Mouse (Mus musculus) neural tube, embryonic 12.5 days (tissue): ENCODE data around the gene Add1. TPM values are rescaled to one million over a fixed set of nuclear protein-coding genes. Genes with fewer than 3 reads are reported as not detected.

ENCODE experiments used
- ATAC-seq: fragments of 200-750 bp; cut with Nextera tagmentation; 2 replicates; pipeline ENCODE4 v1.8.0; 2017; ENCODE audit warnings: low read depth, mild to moderate bottlenecking, moderate TSS enrichment, moderate library complexity; ENCODE audit not compliant: low FRiP score
- H3K27ac ChIP-seq: fragments of 300-500 bp; sonication (generic); 2 replicates; pipeline ENCODE4 v1.5.1; 2016
- H3K27me3 ChIP-seq: fragments of 300-500 bp; sonication (generic); replicated peaks from 2 replicates; pipeline ENCODE4 v1.6.1; 2016; ENCODE audit warnings: mild to moderate bottlenecking
- H3K36me3 ChIP-seq: fragments of 300-500 bp; sonication (generic); 2 replicates; pipeline ENCODE4 v1.6.1; 2016; ENCODE audit warnings: mild to moderate bottlenecking
- H3K4me1 ChIP-seq: fragments of 300-500 bp; sonication (generic); 2 replicates; pipeline ENCODE4 v1.6.1; 2016
- H3K4me2 ChIP-seq: fragments of 300-500 bp; sonication (generic); replicated peaks from 2 replicates; pipeline ENCODE4 v1.6.1; 2016; ENCODE audit warnings: mild to moderate bottlenecking
- H3K4me3 ChIP-seq: fragments of 300-500 bp; sonication (generic); 2 replicates; pipeline ENCODE4 v1.5.1; 2016
- H3K9ac ChIP-seq: fragments of 300-500 bp; sonication (generic); 2 replicates; pipeline ENCODE4 v1.6.1; 2016; ENCODE audit warnings: mild to moderate bottlenecking
- H3K9me3 ChIP-seq: fragments of 300-500 bp; sonication (generic); 2 replicates; pipeline ENCODE4 v1.6.1; 2016; ENCODE audit warnings: mild to moderate bottlenecking
- WGBS: fragments of 180-500 bp; shearing (Covaris S2); methylation state at CpG from one replicate; pipeline ENCODE4 v1.1.7; 2016; 5-methylcytosine and 5-hydroxymethylcytosine counted together
- polyA plus RNA-seq: library from polyadenylated mRNA; unstranded; fragments of >200 nt; fragmentation: Nextera tagmentation; extraction: Ambion mirVana; gene quantifications from 2 replicates; pipeline ENCODE4 v1.2.1, GENCODE M21; 2016

The Add1 gene
- polyA plus RNA-seq, 1 experiment from 2014 or later = 218 TPM

- Histone ChIP-seq H3K4me2 (no peak overlapping the region), H3K4me3 (no peak overlapping the region), H3K27me3 (no peaks in the 10 kb centered on the region), H3K9me3 (no peaks in the 10 kb centered on the region), H3K4me1 (peaks cover 21% of the 10 kb centered on the region), H3K36me3 (peaks cover 75% of the 10 kb centered on the region), H3K27ac (no peak overlapping the region), H3K9ac (no peak overlapping the region)
- ATAC-seq = no peak
- 80% methylated on average over 4 of the region's 4 CpGs for WGBS
Measured at GRCm38 (mm10) chr5:34633641-34634040, 60.2 kb downstream of the Add1 start.

GRCm38 (mm10) chr5:34634746-34635400, 61.4 kb downstream of the Add1 start:
- no peak for ATAC-seq
- 90% methylated on average over 13 of the region's 13 CpGs for WGBS
- Histone ChIP-seq H3K36me3 (peaks cover 75% of the 10 kb centered on the region), H3K9me3 (no peaks in the 10 kb centered on the region), H3K27me3 (no peaks in the 10 kb centered on the region), H3K27ac (no peak overlapping the region), H3K4me1 (peaks cover 21% of the 10 kb centered on the region), H3K4me2 (no peak overlapping the region), H3K4me3 (no peak overlapping the region), H3K9ac (no peak overlapping the region)

DNA sequence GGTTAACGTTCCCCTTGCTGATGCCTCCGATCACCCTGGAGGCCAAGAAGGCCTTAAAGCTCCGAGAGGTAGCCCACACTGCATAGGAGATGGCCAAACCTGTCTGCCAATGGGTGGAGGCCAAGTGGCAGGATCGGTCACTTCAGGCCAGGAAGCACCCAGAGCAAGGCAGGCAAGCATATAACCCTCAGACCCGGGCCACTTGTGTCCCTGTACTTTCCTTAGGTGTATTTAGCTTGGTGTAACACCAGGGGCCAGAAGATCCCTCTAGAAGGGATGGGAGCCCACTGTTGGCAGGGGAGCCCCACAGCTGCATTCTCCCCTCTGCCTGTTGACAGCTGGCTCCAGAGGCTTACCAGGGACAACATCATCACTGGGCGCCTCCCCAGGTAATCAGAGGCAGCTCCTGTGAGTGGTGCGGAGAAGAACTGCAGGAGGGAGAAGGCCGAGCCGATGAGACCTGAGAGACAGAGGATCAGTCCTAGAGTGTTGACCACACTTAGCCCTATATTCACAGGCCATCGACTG, 62.3 kb downstream of the Add1 start:
- WGBS = 62% methylated on average over 10 of the region's 10 CpGs
- Histone ChIP-seq H3K4me1 (peaks cover 21% of the 10 kb centered on the region), H3K4me2 (peak overlapping the region; percentile 92), H3K27ac (no peak overlapping the region), H3K9me3 (no peaks in the 10 kb centered on the region), H3K27me3 (no peaks in the 10 kb centered on the region), H3K9ac (no peak overlapping the region; the same call in 1 of the 2 replicates), H3K4me3 (no peak overlapping the region), H3K36me3 (peaks cover 75% of the 10 kb centered on the region)
- no peak for ATAC-seq

DNA sequence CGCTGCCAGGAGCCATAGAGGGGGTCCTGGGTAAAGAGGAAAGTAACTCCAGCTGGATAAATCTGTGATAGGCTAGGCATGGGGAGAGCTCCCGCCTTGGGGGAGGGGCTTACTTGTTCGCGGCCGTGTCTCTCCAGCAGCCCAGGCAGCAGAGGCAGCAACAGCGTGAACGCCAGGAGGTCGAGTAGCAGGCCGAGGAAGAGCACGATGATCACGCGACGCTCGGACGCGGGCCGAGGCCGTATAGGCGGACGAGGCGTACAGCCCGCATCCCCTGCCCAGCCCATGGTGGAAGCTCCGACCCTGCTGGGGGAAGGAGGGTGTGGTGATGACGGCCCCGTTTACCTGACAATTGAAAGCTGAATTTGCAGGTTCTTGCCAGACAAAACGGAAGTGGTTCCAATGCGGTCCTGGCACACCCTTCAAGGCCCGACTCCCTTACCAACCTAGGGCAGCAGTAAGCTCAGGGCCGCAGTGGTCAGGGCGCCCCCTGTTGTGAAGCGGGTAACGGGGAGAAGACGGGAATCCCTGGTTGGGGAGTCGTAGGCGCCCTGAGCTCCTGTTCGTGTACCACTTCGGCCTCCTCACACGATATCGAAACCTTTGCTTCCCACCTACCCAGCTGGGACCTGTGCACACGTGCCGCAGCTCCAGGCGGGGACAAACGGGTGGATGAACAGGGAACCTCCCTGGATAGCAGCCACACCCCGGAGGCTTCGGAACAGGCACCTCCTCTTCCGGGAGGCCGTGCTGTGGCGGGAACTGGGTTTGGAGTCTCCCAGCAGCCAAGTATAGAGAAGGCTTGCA, 63.2 kb downstream of the Add1 start, which contains the start of gene Mfsd10:
TSS of gene Mfsd10 (minus strand) at position 732 of the 807 bp plus-strand sequence.
- H3K4me1 ChIP-seq = peaks cover 21% of the 10 kb centered on the region
- H3K4me2 ChIP-seq = peak within 1 kb of the TSS; percentile 92
- H3K4me3 ChIP-seq = peak within 1 kb of the TSS; percentile 55
- no peaks in the 10 kb centered on the region for H3K27me3 ChIP-seq
- WGBS = under 1% methylated on average over 48 of the region's 48 CpGs
- no peaks in the 10 kb centered on the region for H3K9me3 ChIP-seq
- peak within 1 kb of the TSS; percentile 55 for H3K27ac ChIP-seq
- peak; percentile 86 for ATAC-seq
- H3K36me3 ChIP-seq = peaks cover 75% of the 10 kb centered on the region
- peak within 1 kb of the TSS; percentile 61 for H3K9ac ChIP-seq

DNA sequence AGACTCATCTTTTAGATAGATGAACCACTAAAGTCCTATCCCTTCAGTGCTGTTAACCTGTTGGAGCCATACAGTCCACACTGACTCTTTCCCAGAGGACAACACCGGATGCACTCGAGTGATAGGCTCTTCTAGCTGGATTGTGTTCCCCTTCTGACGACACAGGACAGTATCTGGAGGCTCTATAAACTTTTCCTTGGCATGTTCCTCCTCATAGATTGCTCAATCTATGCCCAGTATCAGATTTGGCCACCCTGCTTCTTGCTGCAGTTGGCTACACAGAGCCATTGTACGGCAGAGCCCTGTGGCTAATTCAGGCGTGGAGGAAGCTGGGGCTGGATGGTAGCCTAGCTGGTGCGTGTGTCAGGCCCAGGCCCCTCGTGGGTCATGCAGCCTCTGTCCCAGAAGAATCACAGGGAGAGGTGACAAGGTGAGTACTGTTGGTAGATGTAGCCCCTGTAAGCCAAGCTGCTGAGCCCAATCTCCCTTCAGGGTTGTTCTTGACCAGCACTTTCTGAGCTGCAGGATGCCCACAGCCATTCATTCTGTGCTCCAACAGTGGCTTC, 64.2 kb downstream of the Add1 start:
- Histone ChIP-seq H3K9ac (peak overlapping the region; percentile 61; the same call in 1 of the 2 replicates), H3K9me3 (no peaks in the 10 kb centered on the region), H3K4me2 (peak overlapping the region; percentile 92), H3K36me3 (peaks cover 69% of the 10 kb centered on the region), H3K27ac (no peak overlapping the region), H3K4me1 (peaks cover 21% of the 10 kb centered on the region), H3K27me3 (no peaks in the 10 kb centered on the region), H3K4me3 (no peak overlapping the region)
- ATAC-seq = no peak
- 83% methylated on average over 7 of the region's 7 CpGs for WGBS

GRCm38 (mm10) chr5:34641991-34642390, 68.5 kb downstream of the Add1 start:
- no peak overlapping the region for H3K9ac ChIP-seq
- H3K27me3 ChIP-seq = no peaks in the 10 kb centered on the region
- H3K27ac ChIP-seq = no peak overlapping the region
- peaks cover 80% of the 10 kb centered on the region for H3K36me3 ChIP-seq
- H3K4me1 ChIP-seq = peaks cover 4% of the 10 kb centered on the region
- no peak overlapping the region for H3K4me2 ChIP-seq
- H3K9me3 ChIP-seq = no peaks in the 10 kb centered on the region
- no peak overlapping the region for H3K4me3 ChIP-seq
- 93% methylated on average over 3 of the region's 3 CpGs for WGBS
- ATAC-seq = no peak

- Histone ChIP-seq H3K36me3 (peaks cover 84% of the 10 kb centered on the region), H3K9me3 (no peaks in the 10 kb centered on the region), H3K4me3 (no peak overlapping the region), H3K27me3 (no peaks in the 10 kb centered on the region), H3K4me1 (no peaks in the 10 kb centered on the region), H3K4me2 (no peak overlapping the region), H3K27ac (no peak overlapping the region), H3K9ac (no peak overlapping the region)
- 75% methylated on average over 5 of the region's 5 CpGs for WGBS
- peak; percentile 48; the same call in 1 of the 2 replicates for ATAC-seq
Measured at GRCm38 (mm10) chr5:34642932-34643331, 69.5 kb downstream of the Add1 start.

DNA sequence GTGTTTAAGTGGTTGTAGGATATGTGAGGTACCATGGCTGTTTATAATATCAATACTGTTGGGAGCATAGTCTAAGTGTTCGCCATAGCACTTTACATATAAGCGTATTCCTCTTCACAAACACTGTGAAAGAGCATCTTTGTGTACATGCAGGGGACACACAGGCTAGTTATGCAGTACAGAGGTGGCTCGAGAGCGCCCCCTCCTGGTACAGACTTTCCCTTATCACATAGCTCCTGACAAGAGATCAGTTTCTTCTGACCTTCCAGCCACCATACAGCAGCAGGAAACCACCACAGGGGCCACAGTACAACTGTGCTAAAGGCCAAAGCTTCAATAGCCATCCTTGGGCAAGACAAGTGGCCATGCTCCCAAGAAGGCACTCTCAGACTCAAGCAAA, 74.1 kb downstream of the Add1 start:
- Histone ChIP-seq H3K9ac (no peak overlapping the region), H3K9me3 (no peaks in the 10 kb centered on the region), H3K27me3 (no peaks in the 10 kb centered on the region), H3K27ac (no peak overlapping the region), H3K36me3 (peaks cover 90% of the 10 kb centered on the region), H3K4me1 (no peaks in the 10 kb centered on the region), H3K4me2 (no peak overlapping the region), H3K4me3 (no peak overlapping the region)
- WGBS = 56% methylated on average over 4 of the region's 4 CpGs
- ATAC-seq = no peak

- no peak overlapping the region for H3K27ac ChIP-seq
- H3K4me1 ChIP-seq = no peaks in the 10 kb centered on the region
- H3K9me3 ChIP-seq = no peaks in the 10 kb centered on the region
- no peak overlapping the region for H3K4me2 ChIP-seq
- no peaks in the 10 kb centered on the region for H3K27me3 ChIP-seq
- WGBS = 98% methylated on average over 5 of the region's 5 CpGs
- peaks cover 86% of the 10 kb centered on the region for H3K36me3 ChIP-seq
- no peak overlapping the region for H3K9ac ChIP-seq
- no peak overlapping the region for H3K4me3 ChIP-seq
- ATAC-seq = no peak
Measured at GRCm38 (mm10) chr5:34652961-34653360, 79.5 kb downstream of the Add1 start.

- Histone ChIP-seq H3K4me2 (no peak overlapping the region), H3K4me3 (no peak overlapping the region), H3K36me3 (peaks cover 70% of the 10 kb centered on the region), H3K9me3 (no peaks in the 10 kb centered on the region), H3K27me3 (no peaks in the 10 kb centered on the region), H3K4me1 (peaks cover 8% of the 10 kb centered on the region), H3K27ac (no peak overlapping the region), H3K9ac (no peak overlapping the region)
- 88% methylated on average over 9 of the region's 9 CpGs for WGBS
- ATAC-seq = no peak
Measured at GRCm38 (mm10) chr5:34654881-34655280, 81.4 kb downstream of the Add1 start.

GRCm38 (mm10) chr5:34657556-34657955, 84.1 kb downstream of the Add1 start:
- Histone ChIP-seq H3K9ac (no peak overlapping the region), H3K27ac (no peak overlapping the region), H3K27me3 (no peaks in the 10 kb centered on the region), H3K4me2 (no peak overlapping the region), H3K4me3 (no peak overlapping the region), H3K4me1 (peaks cover 8% of the 10 kb centered on the region), H3K36me3 (peaks cover 43% of the 10 kb centered on the region), H3K9me3 (no peaks in the 10 kb centered on the region)
- no peak for ATAC-seq
- WGBS = 91% methylated on average over 8 of the region's 8 CpGs
